Mouse (Mus musculus) heart, postnatal 4 days (tissue): ENCODE measurements around the gene Ephb6. TPM values are rescaled to one million over a fixed set of nuclear protein-coding genes. Genes with fewer than 3 reads are reported as not detected.

Experiments used
- DNase-seq: peaks from one replicate; pipeline ENCODE4 v3.0.0; 2021
- total RNA-seq, 2 experiments: library from RNA; stranded (reverse); gene quantifications; 2 replicates each; pipeline ENCODE4 v1.2.3; 2021

The Ephb6 gene
- total RNA-seq, 2 experiments from 2014 or later, result 2.3 to 3.1 TPM

GRCm38 (mm10) chr6:41628180-41628579 is 22.9 kb downstream of the Ephb6 start:
- DNase-seq, result no peak

GRCm38 (mm10) chr6:41630791-41631190 is 25.5 kb downstream of the Ephb6 start:
- DNase-seq, result no peak

GRCm38 (mm10) chr6:41631549-41631948 is 26.3 kb downstream of the Ephb6 start:
- no peak for DNase-seq

GRCm38 (mm10) chr6:41635211-41635610 is 29.9 kb downstream of the Ephb6 start:
- no peak for DNase-seq

GRCm38 (mm10) chr6:41636178-41636577 is 30.9 kb downstream of the Ephb6 start, which contains the start of gene Trpv6:
Gene Trpv6, minus strand, starts transcription at chr6:41636405.
- no peak for DNase-seq

- no peak for DNase-seq
Measured at GRCm38 (mm10) chr6:41637393-41637792, 32.1 kb downstream of the Ephb6 start.

GRCm38 (mm10) chr6:41637927-41638506 is 32.7 kb downstream of the Ephb6 start:
- DNase-seq, result no peak

- DNase-seq, result no peak
Measured at GRCm38 (mm10) chr6:41640449-41640848, 35.2 kb downstream of the Ephb6 start.

- no peak for DNase-seq
Measured at GRCm38 (mm10) chr6:41641173-41641866, 36.0 kb downstream of the Ephb6 start.

GRCm38 (mm10) chr6:41642765-41643164 is 37.5 kb downstream of the Ephb6 start:
- no peak for DNase-seq

GRCm38 (mm10) chr6:41643227-41643626 is 37.9 kb downstream of the Ephb6 start:
- DNase-seq, result no peak

- no peak for DNase-seq
Measured at GRCm38 (mm10) chr6:41646220-41646619, 40.9 kb downstream of the Ephb6 start.

GRCm38 (mm10) chr6:41646672-41647071 is 41.4 kb downstream of the Ephb6 start:
- DNase-seq, result no peak

- DNase-seq, result no peak
Measured at GRCm38 (mm10) chr6:41653173-41653572, 47.9 kb downstream of the Ephb6 start.

GRCm38 (mm10) chr6:41654648-41655047 is 49.4 kb downstream of the Ephb6 start:
- no peak for DNase-seq

- no peak for DNase-seq
Measured at GRCm38 (mm10) chr6:41658487-41658886, 53.2 kb downstream of the Ephb6 start.

GRCm38 (mm10) chr6:41662320-41662719 is 57.0 kb downstream of the Ephb6 start:
- no peak for DNase-seq

Other genes starting within 250 kb of the Ephb6 start
- gene Prss3, start 227.8 kb upstream of the Ephb6 start, total RNA-seq, result not detected
- gene Gm5771, start 213.1 kb upstream of the Ephb6 start, total RNA-seq, result not detected
- gene Gm10334, start 159.3 kb upstream of the Ephb6 start, total RNA-seq, result not detected
- gene Prss1, start 146.6 kb upstream of the Ephb6 start, total RNA-seq, result not detected
- not detected for gene Prss2, start 83.7 kb upstream of the Ephb6 start, total RNA-seq
- not detected for gene Trpv6, start 30.9 kb downstream of the Ephb6 start, total RNA-seq
- not detected for gene Trpv5, start 75.3 kb downstream of the Ephb6 start, total RNA-seq
- gene Llcfc1, start 78.9 kb downstream of the Ephb6 start, total RNA-seq, result not detected
- gene Kel, start 98.9 kb downstream of the Ephb6 start, total RNA-seq, result under 1 TPM; 0.41 TPM
- gene Olfr459, start 169.7 kb downstream of the Ephb6 start, total RNA-seq, result not detected
- not detected for gene Pip, start 242.1 kb downstream of the Ephb6 start, total RNA-seq
- not detected for gene Sval2, start 247.5 kb downstream of the Ephb6 start, total RNA-seq